Mouse (Mus musculus) left cerebral cortex, adult 9 months (tissue): ENCODE data around the gene Thap7.
"Not testable (repeated sequence)": the region's sequence is repeated elsewhere in the genome, so short reads cannot be mapped to it uniquely, and the experiment has no call there.

Experiments used
- DNase-seq, 2 experiments: peaks; one replicate each; pipeline ENCODE4 v3.0.0; 2022; ENCODE audit warnings: low spot score in 2 of 2

Gene Thap7

GRCm38 (mm10) chr16:17530640-17531288 is at the start of gene Thap7:
TSS of gene Thap7 (minus strand) at chr16:17531136.
- DNase-seq: peak; percentile 90 to 95

- no peak for DNase-seq
Observed at GRCm38 (mm10) chr16:17576825-17577215, 45.9 kb upstream of the Thap7 start.

DNA sequence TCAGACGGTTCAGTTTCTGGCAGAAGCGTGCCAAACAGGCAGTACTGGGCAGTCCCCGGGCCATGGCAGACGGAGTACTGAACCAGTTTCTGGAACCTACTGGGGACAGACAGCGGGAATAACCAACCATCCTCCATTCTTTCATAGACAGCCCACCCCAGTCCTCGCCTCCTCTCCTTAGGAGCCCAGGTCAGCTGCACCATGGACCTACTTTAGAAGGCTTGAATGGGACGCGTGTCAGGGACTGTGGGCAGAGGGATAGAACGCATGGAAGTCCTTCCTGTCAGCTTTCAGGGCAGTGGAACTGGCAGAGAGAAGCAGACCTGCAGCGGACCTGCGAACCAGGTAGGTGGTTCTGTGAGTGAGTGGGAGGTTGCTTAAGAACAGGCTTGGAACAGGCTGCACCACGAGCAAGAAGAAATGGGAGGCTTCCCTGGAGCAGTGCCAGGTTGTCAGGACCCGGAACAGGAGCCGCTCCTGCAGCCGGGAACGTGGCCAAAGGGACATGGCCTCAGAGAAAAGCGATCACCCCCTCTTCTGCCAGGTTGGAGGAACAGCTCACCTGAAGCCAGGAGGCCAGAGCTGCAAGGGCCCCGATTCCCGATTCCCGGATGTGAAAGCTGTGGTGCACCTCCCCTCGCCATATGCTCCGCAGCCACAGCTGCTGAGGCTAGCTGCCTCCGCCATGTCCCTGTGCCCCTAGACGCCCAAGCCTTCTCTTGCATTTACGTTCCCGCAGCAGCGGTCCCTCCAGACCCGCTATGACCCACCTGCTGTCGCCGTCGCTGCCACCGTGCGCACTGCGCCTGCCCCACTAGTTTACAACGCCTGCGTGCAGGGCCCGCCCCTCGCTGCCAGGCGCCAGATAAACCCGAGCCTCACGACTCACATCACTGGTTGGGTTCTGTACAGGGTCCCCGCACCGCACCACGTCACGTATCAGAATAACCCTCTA is 45.2 kb upstream of the Thap7 start:
- DNase-seq: peak; percentile 48 to 79

GRCm38 (mm10) chr16:17566186-17566585 is 35.2 kb upstream of the Thap7 start:
- DNase-seq: no peak

DNA sequence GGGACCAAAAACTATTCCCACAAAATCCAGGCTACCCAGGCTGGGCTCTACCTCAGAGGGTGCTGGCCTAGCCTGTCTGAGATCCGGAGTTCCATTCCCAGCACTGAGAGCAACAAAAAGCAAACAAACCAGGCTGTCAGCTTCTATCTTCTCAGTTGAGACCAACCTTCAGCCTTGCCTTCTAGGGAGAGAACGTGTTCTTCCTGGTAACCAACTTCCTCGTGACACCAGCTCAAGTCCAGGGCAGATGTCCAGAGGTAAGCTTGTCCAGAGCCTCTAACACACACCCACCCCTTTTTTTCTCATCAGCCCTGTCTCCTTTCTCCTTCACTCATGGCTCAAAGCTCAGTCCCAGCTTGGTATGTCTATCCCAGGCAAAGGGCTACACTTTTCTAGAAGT is 33.8 kb upstream of the Thap7 start:
- no peak for DNase-seq

DNA sequence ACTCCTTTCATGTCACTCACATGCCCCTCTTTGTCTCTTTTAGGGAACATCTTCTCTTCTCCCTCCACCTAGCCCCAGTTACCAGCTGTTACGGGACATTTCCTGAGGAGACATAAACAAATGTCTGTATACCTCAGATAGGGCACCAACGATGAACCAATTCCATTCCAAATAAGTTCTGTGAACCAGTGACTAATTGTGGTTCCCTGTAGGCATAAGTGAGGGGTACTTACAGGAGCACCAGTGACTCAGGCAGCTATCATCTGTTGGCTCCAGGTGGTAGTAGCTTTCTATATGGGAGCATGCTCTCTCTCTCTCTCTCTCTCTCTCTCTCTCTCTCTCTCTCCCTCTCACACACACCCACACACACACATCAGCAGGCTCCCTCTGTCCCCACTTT is 33.3 kb upstream of the Thap7 start:
- DNase-seq: peak in 1 of 2 experiments; percentile 51

GRCm38 (mm10) chr16:17563580-17563979 is 32.6 kb upstream of the Thap7 start:
- DNase-seq: no peak

DNA sequence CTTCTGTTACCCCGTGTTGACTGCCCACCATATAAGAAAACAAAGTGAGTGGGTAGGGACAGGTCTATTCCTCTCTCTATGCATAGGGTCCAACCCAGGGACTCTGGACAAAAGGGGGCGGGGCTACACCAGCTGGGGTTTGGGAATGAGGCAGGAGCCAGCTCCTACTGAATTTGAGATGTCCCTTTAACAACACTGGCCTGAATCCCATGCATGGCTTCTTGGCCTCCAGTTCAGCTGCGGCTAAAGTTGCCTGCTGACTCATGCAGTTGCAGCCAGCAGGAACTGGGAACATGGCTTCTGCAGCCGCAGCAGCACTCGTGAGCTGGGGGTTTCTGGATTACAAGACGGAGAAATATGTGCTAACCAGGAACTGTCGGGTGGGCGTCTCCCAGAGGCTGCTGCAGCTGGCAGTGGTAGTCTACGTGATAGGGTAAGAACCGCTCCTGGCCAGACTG is 30.8 kb upstream of the Thap7 start, which contains the start of gene P2rx6:
Gene P2rx6 (plus strand): TSS at position 135 of the 458 bp plus-strand sequence.
- no peak for DNase-seq

- DNase-seq: no peak
Observed at GRCm38 (mm10) chr16:17561128-17561750, 30.3 kb upstream of the Thap7 start, which contains the start of gene Lrrc74b. TSS of gene Lrrc74b (minus strand) at chr16:17561247.

DNA sequence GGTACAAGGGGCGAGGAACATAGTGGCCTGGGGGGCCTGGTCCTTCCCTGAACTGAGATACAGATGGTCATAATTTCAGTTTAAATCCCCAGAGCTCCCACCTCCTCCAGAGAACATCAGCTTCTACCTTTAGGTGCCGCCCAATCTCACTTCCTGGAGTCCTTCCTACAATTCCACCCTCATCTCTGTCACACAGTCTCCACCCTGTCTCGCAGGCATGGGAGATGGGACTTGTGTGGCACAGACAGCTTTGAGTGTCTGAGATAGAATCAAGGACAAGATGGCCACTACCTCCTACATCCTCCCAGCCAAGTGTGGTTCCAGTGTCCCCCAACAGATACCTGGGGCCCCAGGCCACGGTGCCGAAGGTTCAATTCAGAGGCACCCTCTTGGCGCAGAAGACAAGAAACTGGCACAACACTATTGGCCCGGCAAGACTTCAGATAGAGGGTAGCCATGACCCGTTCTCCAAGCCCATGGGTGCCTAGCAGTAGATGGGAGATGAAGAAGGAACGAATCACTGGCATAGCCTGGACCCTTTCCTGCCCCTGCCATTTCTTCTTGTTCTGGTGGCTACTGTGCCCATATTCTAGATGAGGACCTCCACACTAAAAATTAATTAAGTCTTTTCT is 28.6 kb upstream of the Thap7 start:
- DNase-seq: no peak

DNA sequence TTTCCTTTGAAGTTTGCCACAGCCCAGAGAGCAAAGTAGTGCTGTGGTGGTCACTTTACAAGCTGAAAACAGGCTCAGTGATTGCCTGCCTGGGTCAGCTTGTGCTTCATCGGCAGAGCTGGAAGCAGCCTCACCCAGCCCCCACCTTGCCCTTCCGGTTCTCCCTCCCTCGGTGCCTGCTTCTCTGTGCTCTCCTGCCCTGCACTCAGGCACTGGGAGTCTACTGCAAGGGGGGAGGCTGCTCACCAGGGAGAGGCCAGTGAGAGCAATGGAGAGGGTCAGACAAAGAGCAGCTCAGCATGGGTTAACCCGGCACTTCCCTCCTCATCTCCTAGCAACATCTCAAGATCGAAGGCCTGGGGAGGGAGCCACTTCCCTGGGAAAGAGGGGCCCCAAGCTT is 27.9 kb upstream of the Thap7 start:
- DNase-seq: no peak

- DNase-seq: peak in 1 of 2 experiments; percentile 86
Observed at GRCm38 (mm10) chr16:17557947-17558480, 27.1 kb upstream of the Thap7 start.

DNA sequence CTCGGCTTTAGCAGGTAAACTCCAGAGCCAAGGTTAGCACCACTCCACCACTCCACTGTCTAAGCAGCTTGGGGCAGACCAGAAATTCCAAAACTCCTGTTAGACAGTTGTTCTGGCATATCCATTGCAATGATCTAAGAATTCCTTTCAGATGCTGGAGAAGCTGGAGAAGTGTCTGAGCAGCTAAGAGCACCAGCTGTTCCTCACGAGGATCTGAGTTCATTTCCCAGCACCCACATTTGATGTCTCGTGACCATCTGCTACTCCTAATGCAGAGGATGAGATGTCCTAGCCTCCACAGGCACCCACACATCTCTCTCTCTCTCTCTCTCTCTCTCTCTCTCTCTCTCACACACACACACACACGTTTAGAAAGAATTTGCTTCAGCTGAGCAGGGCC is 26.0 kb upstream of the Thap7 start:
- DNase-seq: no peak

DNA sequence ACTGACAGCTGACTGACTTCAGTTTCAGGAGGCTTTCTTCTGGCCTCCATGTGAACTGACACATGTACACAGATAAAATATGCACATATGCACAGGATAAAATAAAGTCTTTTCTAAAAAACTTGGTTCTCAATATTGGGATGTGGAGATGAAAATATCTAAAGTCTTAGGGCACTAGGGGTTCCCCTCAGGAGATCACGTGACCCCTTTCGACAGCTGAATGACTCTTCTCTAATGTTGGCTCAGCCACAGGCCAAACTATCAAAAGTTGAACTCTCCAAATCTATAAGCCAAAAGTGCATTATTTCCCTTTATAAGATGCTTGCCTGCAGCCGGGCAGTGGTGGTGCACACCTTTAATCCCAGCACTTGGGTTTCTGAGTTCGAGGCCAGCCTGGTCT is 25.2 kb upstream of the Thap7 start:
- no peak for DNase-seq

- DNase-seq: not testable (repeated sequence)
Observed at GRCm38 (mm10) chr16:17554702-17555101, 23.8 kb upstream of the Thap7 start.

GRCm38 (mm10) chr16:17553910-17554685 is 23.2 kb upstream of the Thap7 start:
- DNase-seq: no peak

DNA sequence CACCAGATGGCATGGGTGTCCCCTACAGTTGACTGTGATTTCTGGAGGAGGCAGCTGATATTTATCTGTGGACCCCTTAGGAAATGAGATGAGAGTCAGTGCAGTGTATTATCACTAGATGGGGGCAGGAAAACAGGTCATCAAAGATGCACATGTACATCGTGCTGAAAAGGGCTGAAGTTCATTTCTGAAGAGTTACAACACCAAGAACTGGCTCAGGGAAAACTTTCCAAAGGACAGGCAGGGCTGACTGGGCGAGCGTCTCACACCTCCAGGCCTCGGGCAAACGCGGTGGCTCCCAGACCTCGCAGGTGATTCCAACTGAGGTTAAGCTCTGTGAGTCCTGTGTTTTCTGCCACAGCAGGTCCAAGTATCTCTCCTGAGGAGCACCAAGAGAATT is 21.9 kb upstream of the Thap7 start:
- no peak for DNase-seq

- peak in 1 of 2 experiments; percentile 33 for DNase-seq
Observed at GRCm38 (mm10) chr16:17542632-17543031, 11.7 kb upstream of the Thap7 start.

GRCm38 (mm10) chr16:17536584-17536983 is 5.6 kb upstream of the Thap7 start:
- DNase-seq: no peak

GRCm38 (mm10) chr16:17532676-17533329 is 1.9 kb upstream of the Thap7 start:
- no peak for DNase-seq
